Mouse (Mus musculus) large intestine, adult 2 months (tissue): Measurements from ENCODE around the gene Abhd14b. TPM values are rescaled to one million over a fixed set of nuclear protein-coding genes. Genes with fewer than 3 reads are reported as not detected.
"Not testable (repeated sequence)": the region's sequence is repeated elsewhere in the genome, so short reads cannot be mapped to it uniquely, and the experiment has no call there.

Experiments used
- DNase-seq: peaks from one replicate; pipeline ENCODE4 v3.0.0-alpha.2; 2012; ENCODE audit warnings: low read depth, low spot score
- WGBS: fragments of 180-500 bp; shearing (Covaris S2); methylation state at CpG from one replicate; pipeline ENCODE4 v1.1.7; 2018; 5-methylcytosine and 5-hydroxymethylcytosine counted together
- polyA plus RNA-seq: library from polyadenylated mRNA; depleted of rRNA; stranded (reverse); fragments of >200 nt; gene quantifications from 2 replicates; pipeline ENCODE4 v1.2.3, GENCODE M21; 2012

Gene Abhd14b
- polyA plus RNA-seq, 1 experiment, result 58.1 TPM

DNA sequence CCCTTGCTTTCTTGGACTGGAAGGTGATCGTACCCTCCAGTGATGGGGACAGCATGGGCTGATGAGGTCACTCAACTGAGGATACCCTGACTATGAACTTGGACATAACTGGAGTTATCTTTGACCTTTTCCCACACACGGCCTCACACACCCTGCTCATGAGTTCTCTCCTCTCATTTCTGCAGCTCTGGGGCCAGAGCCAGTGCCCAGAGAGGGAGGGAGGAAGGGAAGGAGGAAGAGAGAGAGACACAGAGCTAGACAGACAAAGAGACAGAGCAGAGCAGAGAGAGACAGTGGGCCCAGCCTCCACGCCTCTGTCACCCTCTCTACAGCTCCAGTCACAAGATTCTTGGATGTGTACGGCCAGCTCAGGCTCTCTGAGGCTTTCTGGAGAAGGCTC, 25.1 kb downstream of the Abhd14b start:
- WGBS, result 48% methylated on average over 4 of the region's 4 CpGs
- no peak for DNase-seq

GRCm38 (mm10) chr9:106473081-106473752, 26.0 kb downstream of the Abhd14b start:
- no peak for DNase-seq
- 79% methylated on average over 16 of the region's 16 CpGs for WGBS

DNA sequence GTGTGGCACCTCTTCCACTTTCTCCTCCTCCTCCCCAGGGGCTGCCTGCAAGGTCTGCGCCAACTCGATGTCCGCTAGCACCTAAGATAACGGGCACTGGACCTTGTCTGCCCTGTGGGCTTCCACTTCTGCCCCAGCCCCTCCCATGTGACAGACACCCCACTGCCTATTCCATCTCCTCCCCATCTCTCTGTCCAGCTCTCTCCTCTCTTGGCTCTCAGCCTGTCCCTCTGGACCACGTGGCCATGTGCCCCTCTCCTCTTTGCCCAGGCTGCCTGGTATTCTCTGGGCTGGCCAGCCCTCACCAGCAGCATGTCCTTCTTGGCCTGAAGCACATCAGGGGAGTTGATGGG, 26.5 kb downstream of the Abhd14b start:
- WGBS, result 63% methylated on average over 5 of the region's 5 CpGs
- DNase-seq, result no peak

- WGBS, result 13% methylated on average over 6 of the region's 6 CpGs
- DNase-seq, result no peak
Observed at GRCm38 (mm10) chr9:106474456-106474855, 27.2 kb downstream of the Abhd14b start.

DNA sequence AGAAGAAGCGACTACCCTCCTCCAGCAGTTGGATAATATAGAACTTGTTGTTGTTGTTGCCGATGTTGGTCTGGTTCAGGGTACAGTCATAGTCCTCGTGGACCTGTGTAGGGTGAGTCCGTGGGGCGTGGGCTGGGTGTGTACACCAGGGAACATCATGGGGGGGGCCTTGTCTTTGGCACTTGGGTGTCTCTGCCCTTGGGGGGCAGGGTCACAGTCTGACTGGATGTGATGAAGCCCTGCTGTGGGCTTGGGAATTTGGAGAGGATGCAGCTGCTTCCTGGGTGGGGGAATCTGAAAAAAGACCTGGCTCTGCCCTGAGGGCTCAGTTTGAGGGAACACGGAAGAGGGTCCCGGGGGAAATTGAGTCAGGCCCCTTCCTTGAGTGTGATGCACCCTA, 27.8 kb downstream of the Abhd14b start:
- 56% methylated on average over 7 of the region's 7 CpGs for WGBS
- DNase-seq, result no peak

GRCm38 (mm10) chr9:106475663-106476001, 28.4 kb downstream of the Abhd14b start, which contains the start of gene Rrp9:
Gene Rrp9, plus strand, starts transcription at chr9:106475963.
- DNase-seq, result no peak
- WGBS, result 58% methylated on average over 10 of the region's 10 CpGs

GRCm38 (mm10) chr9:106476002-106476923, 29.0 kb downstream of the Abhd14b start:
- 5% methylated on average over 16 of the region's 16 CpGs for WGBS
- peak; percentile 40 for DNase-seq

DNA sequence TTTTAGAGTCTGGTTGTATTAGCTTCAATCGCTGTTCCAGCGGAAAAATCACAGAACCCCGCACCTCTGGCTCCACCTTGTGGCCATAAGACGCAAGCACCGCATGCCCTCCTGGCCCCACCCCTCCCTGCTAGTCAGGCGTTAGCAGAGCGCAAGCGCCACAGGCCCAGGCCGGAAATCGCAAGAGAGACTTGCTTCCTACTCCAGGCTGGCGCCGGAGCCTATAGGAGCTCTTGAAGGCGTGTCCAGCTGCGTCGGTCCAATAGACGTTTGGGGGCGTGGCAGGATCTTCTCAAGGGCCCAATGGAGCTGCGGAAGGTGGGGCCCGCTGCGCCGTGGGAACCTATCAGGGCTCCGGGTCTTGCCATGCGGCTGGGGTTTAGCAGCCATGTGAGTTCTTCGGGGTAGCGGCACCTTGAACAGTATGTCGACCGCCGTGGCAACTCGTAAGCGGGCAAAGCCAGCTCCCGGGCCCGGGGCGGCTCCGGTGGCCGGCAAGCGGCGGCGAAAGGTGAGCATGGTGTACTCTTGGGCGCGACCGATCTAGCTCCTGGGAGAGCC, 29.7 kb downstream of the Abhd14b start, which contains the start of gene Parp3:
TSS of gene Parp3 (minus strand) at position 26 of the 561 bp plus-strand sequence.
- DNase-seq, result peak; percentile 99
- WGBS, result under 1% methylated on average over 41 of the region's 41 CpGs

GRCm38 (mm10) chr9:106477649-106478048, 30.4 kb downstream of the Abhd14b start:
- 0% methylated on average over 16 of the region's 16 CpGs for WGBS
- DNase-seq, result no peak

- WGBS, result 59% methylated on average over 9 of the region's 9 CpGs
- DNase-seq, result no peak
Observed at GRCm38 (mm10) chr9:106478101-106478500, 30.8 kb downstream of the Abhd14b start.

GRCm38 (mm10) chr9:106480541-106480940, 33.3 kb downstream of the Abhd14b start:
- DNase-seq, result no peak
- WGBS, result 90% methylated on average over 7 of the region's 7 CpGs

DNA sequence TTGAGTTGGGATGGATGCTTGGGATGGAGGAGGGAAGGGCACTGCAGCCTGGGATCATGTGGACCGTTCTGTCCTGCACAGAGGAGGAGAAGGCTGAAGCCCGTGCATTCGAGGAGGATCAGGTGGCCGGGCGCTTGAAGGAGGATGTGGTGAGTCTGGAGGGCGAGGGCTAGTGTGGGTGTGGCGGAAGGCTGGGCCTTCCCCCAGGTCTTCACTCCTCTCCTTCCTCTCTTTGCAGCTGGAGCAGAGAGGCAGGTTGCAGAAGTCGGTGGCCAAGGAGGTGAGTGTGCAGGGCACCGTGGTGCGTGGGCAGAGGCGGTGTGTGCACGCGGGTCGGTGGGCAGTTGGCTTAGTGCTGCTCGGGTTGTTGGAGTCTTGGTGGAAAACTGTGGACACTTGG, 33.8 kb downstream of the Abhd14b start:
- no peak for DNase-seq
- WGBS, result 82% methylated on average over 15 of the region's 15 CpGs

- DNase-seq, result no peak
- WGBS, result 95% methylated on average over 13 of the region's 13 CpGs
Observed at GRCm38 (mm10) chr9:106481676-106482075, 34.4 kb downstream of the Abhd14b start.

DNA sequence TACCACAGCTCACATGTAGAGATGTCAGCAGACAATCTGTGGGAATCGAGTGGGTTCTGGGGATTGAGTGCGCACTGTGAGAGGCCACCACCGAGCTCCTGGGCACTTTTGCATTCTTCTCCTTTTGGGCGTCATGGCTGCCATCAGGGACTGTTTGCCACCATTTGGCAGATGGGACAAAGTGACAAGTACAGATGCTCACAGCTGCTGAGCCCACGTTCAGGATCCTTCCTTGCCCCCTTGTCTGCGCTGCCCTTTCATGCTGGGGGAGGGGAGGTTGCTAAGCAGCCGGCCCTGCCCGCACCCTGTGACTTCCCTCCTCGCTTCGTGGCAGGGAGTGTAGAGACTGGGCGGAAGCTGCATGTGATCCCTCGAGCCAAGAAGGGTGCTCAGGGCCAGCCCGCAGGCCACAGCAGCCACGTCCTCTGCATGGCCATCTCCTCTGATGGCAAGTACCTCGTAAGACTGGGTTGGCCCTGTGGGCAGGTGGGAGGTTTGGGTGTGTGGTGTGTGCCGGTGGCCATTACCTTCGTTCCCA, 35.4 kb downstream of the Abhd14b start:
- whole genome bisulfite sequencing, result 89% methylated on average over 17 of the region's 17 CpGs
- no peak for DNase-seq

GRCm38 (mm10) chr9:106483136-106483535, 35.9 kb downstream of the Abhd14b start:
- DNase-seq, result no peak
- 95% methylated on average over 10 of the region's 10 CpGs for WGBS

- no peak for DNase-seq
- 93% methylated on average over 17 of the region's 17 CpGs for WGBS
Observed at GRCm38 (mm10) chr9:106483606-106484005, 36.3 kb downstream of the Abhd14b start.

DNA sequence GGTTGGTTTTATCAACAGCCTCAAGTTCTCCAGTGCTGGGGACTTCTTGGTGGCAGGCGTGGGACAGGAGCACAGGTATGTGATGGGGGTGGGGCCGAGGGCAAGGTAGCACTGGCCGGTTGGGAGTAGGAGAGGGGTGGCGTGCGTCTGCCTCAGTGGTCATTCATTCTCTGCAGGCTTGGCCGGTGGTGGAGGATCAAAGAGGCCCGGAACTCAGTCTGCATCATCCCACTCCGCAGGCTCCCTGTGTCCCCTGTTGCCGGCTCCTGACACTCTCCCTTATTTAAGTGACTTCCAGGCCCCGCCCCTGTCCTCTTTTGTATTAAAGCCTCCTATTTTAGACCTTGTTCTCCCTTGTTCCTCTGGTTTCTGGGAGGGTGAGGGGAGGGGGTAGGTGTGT, 37.8 kb downstream of the Abhd14b start:
- WGBS, result 88% methylated on average over 10 of the region's 10 CpGs

GRCm38 (mm10) chr9:106487602-106488001, 40.3 kb downstream of the Abhd14b start:
- not testable (repeated sequence) for DNase-seq
- WGBS, result 86% methylated on average over 6 of the region's 6 CpGs

More for the DNA sequence above, 37.8 kb downstream of the Abhd14b start:
- no peak for DNase-seq

DNA sequence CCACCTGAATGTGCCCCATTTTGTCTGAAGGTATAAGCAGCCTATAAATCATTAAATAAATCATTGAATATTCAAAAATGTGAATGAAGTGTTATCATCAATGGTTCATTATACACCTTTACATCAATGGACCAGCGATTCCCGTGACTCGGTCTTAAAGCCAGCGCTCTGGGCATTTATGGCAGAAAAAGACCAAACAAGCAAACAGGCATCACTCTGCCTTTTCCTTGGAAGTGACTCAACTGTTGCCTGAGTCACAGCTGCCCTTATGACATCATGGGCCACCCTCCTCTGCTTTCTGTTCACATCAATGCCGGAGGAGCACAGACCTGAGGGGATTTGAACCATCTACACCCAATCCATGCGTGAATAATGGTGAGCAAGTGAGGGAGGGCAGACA, 52.4 kb downstream of the Abhd14b start, which contains the start of gene Iqcf1:
TSS of gene Iqcf1 (plus strand) at position 301 of the 400 bp plus-strand sequence.
- 90% methylated on average over 6 of the region's 6 CpGs for WGBS
- no peak for DNase-seq

DNA sequence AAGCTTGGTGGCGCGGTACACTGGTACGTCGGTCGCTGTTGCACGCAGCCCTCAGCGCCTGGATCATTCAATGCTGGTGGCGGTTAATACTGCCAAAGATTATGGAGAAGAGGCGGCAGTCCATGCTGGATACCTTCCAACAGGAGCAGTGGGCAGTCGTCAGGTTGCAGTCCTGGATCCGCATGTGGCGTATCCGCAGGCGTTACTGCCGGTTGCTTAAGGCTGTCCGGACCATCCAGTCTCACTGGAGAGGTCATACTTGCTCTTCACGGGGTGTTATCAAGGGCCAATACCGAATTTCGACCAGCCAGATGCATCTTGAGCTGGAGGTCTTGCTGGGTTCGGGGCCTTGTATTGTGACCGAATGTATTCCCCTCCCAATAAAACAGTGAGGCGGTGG, 54.6 kb downstream of the Abhd14b start:
- 85% methylated on average over 22 of the region's 22 CpGs for WGBS
- DNase-seq, result no peak
